In the genomic region with DNA sequence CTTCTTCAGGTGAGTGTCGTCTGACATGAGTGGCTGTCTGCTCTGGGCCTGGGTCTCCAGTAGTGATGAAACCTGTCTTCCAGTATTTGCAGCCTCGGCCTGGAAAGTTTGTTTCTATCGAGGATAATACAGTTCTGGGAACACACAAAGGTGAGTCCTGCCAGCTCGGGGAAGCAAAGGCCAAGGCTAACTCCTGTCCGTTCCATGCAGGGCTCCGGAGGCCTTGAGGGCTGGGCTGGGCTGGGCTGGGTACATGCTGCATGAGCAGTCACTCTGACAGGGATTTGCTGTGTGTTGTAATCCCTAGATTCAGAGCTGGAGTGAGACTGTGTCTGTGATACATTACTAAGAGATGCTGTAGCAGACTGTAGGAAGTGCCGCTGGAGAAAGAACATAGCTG, we compare ENCODE assay signal across 23 mouse cellular contexts. TPM values are rescaled to one million over a fixed set of nuclear protein-coding genes. Genes with fewer than 3 reads are reported as not detected.
DNase-seq lines count a peak whose midpoint lies in the region; ATAC-seq and TF ChIP-seq lines count a peak whose summit lies in the region.
"Had no signal": no experiment of that assay in that cellular context is flagged by ENCODE, and none has a peak within 500 bp of the region (broad histone marks: within the 10 kb centered on the region; RNA-seq: fewer than 3 reads in every experiment).

No protein-coding gene starts in this region.

- WGBS in hindbrain, embryonic 13.5 days = 90% methylated on average over 7 of the region's 7 CpGs
- WGBS in hindbrain, embryonic 12.5 days = 86% methylated on average over 7 of the region's 7 CpGs
- 61% methylated on average over 7 of the region's 7 CpGs for WGBS in liver, adult 2 months
- WGBS in neural tube, embryonic 13.5 days = 89% methylated on average over 7 of the region's 7 CpGs
- 91% methylated on average over 7 of the region's 7 CpGs for WGBS in neural tube, embryonic 15.5 days

- no peak overlapping the region for H3K4me3 ChIP-seq in hindbrain, embryonic 13.5 days
- H3K4me3 ChIP-seq in hindbrain, embryonic 12.5 days = no peak overlapping the region
- no peak overlapping the region for H3K4me3 ChIP-seq in liver, adult 2 months (ENCODE audit: insufficient read depth, low read depth, low read length)
- H3K4me3 ChIP-seq in neural tube, embryonic 13.5 days = no peak overlapping the region
- no peak overlapping the region for H3K4me3 ChIP-seq in neural tube, embryonic 15.5 days (replicated peaks)
- H3K4me3 ChIP-seq: forebrain, embryonic 10.5 days; forebrain, embryonic 13.5 days; gastrocnemius, adult 2 months had no signal

- no peak overlapping the region for H3K9ac ChIP-seq in hindbrain, embryonic 13.5 days
- no peak overlapping the region for H3K9ac ChIP-seq in hindbrain, embryonic 12.5 days
- no peak overlapping the region for H3K9ac ChIP-seq in liver, adult 2 months (ENCODE audit: low read depth, low read length)
- H3K9ac ChIP-seq in neural tube, embryonic 13.5 days = no peak overlapping the region
- no peak overlapping the region for H3K9ac ChIP-seq in neural tube, embryonic 15.5 days (replicated peaks)
- H3K9ac ChIP-seq: forebrain, embryonic 13.5 days had no signal

- peak overlapping the region; percentile 83; the same call in 1 of the 2 replicates for H3K27ac ChIP-seq in hindbrain, embryonic 13.5 days
- H3K27ac ChIP-seq in hindbrain, embryonic 12.5 days = no peak overlapping the region
- H3K27ac ChIP-seq in liver, adult 2 months (replicated peaks; ENCODE audit: insufficient read depth, low read depth, low read length) = no peak overlapping the region
- peak overlapping the region; percentile 88 for H3K27ac ChIP-seq in neural tube, embryonic 13.5 days (replicated peaks)
- no peak overlapping the region for H3K27ac ChIP-seq in neural tube, embryonic 15.5 days (replicated peaks)
- H3K27ac ChIP-seq: forebrain, embryonic 10.5 days; gastrocnemius, adult 2 months had no signal

- no peaks in the 10 kb centered on the region for H3K9me3 ChIP-seq in hindbrain, embryonic 13.5 days
- H3K9me3 ChIP-seq in hindbrain, embryonic 12.5 days (replicated peaks) = no peaks in the 10 kb centered on the region
- no peaks in the 10 kb centered on the region for H3K9me3 ChIP-seq in neural tube, embryonic 13.5 days
- H3K9me3 ChIP-seq in neural tube, embryonic 15.5 days (replicated peaks) = no peaks in the 10 kb centered on the region
- H3K9me3 ChIP-seq: forebrain, embryonic 10.5 days; forebrain, embryonic 13.5 days; G1E had no signal

- no peak for TF ChIP-seq POLR2A in liver, adult 2 months (IDR thresholded peaks at IDR 0.05; ENCODE audit: extremely low read depth, insufficient read depth, low read length)

- no peak overlapping the region for H3K4me2 ChIP-seq in hindbrain, embryonic 13.5 days
- no peak overlapping the region for H3K4me2 ChIP-seq in hindbrain, embryonic 12.5 days (replicated peaks)
- H3K4me2 ChIP-seq in neural tube, embryonic 13.5 days = no peak overlapping the region
- H3K4me2 ChIP-seq in neural tube, embryonic 15.5 days = no peak overlapping the region
- H3K4me2 ChIP-seq: forebrain, embryonic 13.5 days; heart, embryonic 11.5 days had no signal

- H3K4me1 ChIP-seq in hindbrain, embryonic 13.5 days (replicated peaks) = peaks cover 23% of the 10 kb centered on the region
- 0 out of 2 replicates have a peak, but pooled peaks cover 13% of the 10 kb centered on the region for H3K4me1 ChIP-seq in hindbrain, embryonic 12.5 days
- no peaks in the 10 kb centered on the region for H3K4me1 ChIP-seq in liver, adult 2 months (ENCODE audit: control insufficient read depth, insufficient read depth, low read length)
- H3K4me1 ChIP-seq in neural tube, embryonic 13.5 days (replicated peaks) = peaks cover 31% of the 10 kb centered on the region
- peaks cover 13% of the 10 kb centered on the region for H3K4me1 ChIP-seq in neural tube, embryonic 15.5 days
- H3K4me1 ChIP-seq: forebrain, embryonic 10.5 days had no signal

- TF ChIP-seq CTCF in liver, adult 2 months (IDR thresholded peaks at IDR 0.05; ENCODE audit: low read depth, low read length) = no peak

- ATAC-seq in hindbrain, embryonic 13.5 days (ENCODE audit: low FRiP score) = no peak
- ATAC-seq in hindbrain, embryonic 12.5 days (ENCODE audit: low FRiP score) = no peak
- no peak for ATAC-seq in neural tube, embryonic 13.5 days (ENCODE audit: low read depth)
- ATAC-seq in neural tube, embryonic 15.5 days (ENCODE audit: low FRiP score) = no peak
- ATAC-seq: forebrain, embryonic 13.5 days; forebrain, embryonic 16.5 days; intestine, postnatal 0 days had no signal

- no peaks in the 10 kb centered on the region for H3K27me3 ChIP-seq in hindbrain, embryonic 13.5 days
- H3K27me3 ChIP-seq in hindbrain, embryonic 12.5 days = no peaks in the 10 kb centered on the region
- no peaks in the 10 kb centered on the region for H3K27me3 ChIP-seq in liver, adult 2 months (ENCODE audit: control insufficient read depth, insufficient read depth, low read length)
- no peaks in the 10 kb centered on the region for H3K27me3 ChIP-seq in neural tube, embryonic 13.5 days
- H3K27me3 ChIP-seq in neural tube, embryonic 15.5 days (replicated peaks) = no peaks in the 10 kb centered on the region
- H3K27me3 ChIP-seq: CH12.LX; forebrain, embryonic 13.5 days had no signal

- no peaks in the 10 kb centered on the region for H3K79me2 ChIP-seq in liver, adult 2 months (ENCODE audit: control insufficient read depth, insufficient read depth, low read length)

- peaks cover 80% of the 10 kb centered on the region for H3K36me3 ChIP-seq in hindbrain, embryonic 13.5 days
- H3K36me3 ChIP-seq in hindbrain, embryonic 12.5 days = peaks cover 72% of the 10 kb centered on the region
- peaks cover 14% of the 10 kb centered on the region for H3K36me3 ChIP-seq in liver, adult 2 months (ENCODE audit: control insufficient read depth, insufficient read depth, low read length)
- peaks cover 87% of the 10 kb centered on the region for H3K36me3 ChIP-seq in neural tube, embryonic 13.5 days
- peaks cover 66% of the 10 kb centered on the region for H3K36me3 ChIP-seq in neural tube, embryonic 15.5 days

- DNase-seq in adrenal gland, adult 2 months = peak; percentile 61
- DNase-seq in adrenal gland, postnatal 4 days (ENCODE audit: low spot score in 2 of 2) = no peak
- DNase-seq in liver, adult 2 months (ENCODE audit: extremely low read depth, low read depth, low spot score) = peak; percentile 27
- no peak for DNase-seq in liver
- DNase-seq: B cell, adult 2 months; cerebellum, adult 18-20 months; cerebellum, adult 9-10 months; cerebellum, postnatal 14 days; gastrocnemius, adult 2 months; gastrocnemius, postnatal 14 days; heart, adult 11 months; kidney, adult 2 months had no signal

RNA-seq across cellular contexts. Expression of a gene that starts 14.8 kb away (rescaled TPM):
- total RNA-seq in adrenal gland, adult 2 months (2021) = 10 to 100 TPM; 19.8 to 27.6 TPM
- polyA plus RNA-seq in adrenal gland, adult 2 months (2012; rRNA removed) = 9.8 and 16.1 TPM in 2 replicates
- 10 to 100 TPM; 50.2 to 51.1 TPM for total RNA-seq in adrenal gland, postnatal 4 days (2021)
- polyA plus RNA-seq in hindbrain, embryonic 13.5 days (2015; fragmentation: Nextera tagmentation; extraction: Ambion mirVana) = 40.8 and 47.9 TPM in 2 replicates
- polyA plus RNA-seq in hindbrain, embryonic 12.5 days (2016; fragmentation: Nextera tagmentation; extraction: Ambion mirVana) = 42.6 and 47.0 TPM in 2 replicates
- 9.4 and 10.1 TPM in 2 replicates for total RNA-seq in liver, adult 2 months (2014; rRNA removed)
- 13.9 and 17.0 TPM in 2 replicates for polyA plus RNA-seq in liver, adult 2 months (2012; rRNA removed)
- polyA plus RNA-seq in neural tube, embryonic 13.5 days (2015; fragmentation: Nextera tagmentation; extraction: Ambion mirVana) = 43.3 and 45.8 TPM in 2 replicates
- 50.9 and 51.9 TPM in 2 replicates for polyA plus RNA-seq in neural tube, embryonic 15.5 days (2015; fragmentation: Nextera tagmentation; extraction: Ambion mirVana)

RNA-seq across cellular contexts. Expression of a gene that starts 34.3 kb away (rescaled TPM):
- 1 to 10 TPM in 1 of 2 experiments, under 1 TPM in 1; 0.66 to 1.1 TPM for total RNA-seq in adrenal gland, adult 2 months (2021)
- 2.0 and 2.9 TPM in 2 replicates for polyA plus RNA-seq in adrenal gland, adult 2 months (2012; rRNA removed)
- total RNA-seq in adrenal gland, postnatal 4 days (2021) = 10 to 100 TPM in 1 of 2 experiments, 1 to 10 TPM in 1; 8.9 to 10.1 TPM
- 8.9 and 9.1 TPM in 2 replicates for polyA plus RNA-seq in hindbrain, embryonic 13.5 days (2015; fragmentation: Nextera tagmentation; extraction: Ambion mirVana)
- polyA plus RNA-seq in hindbrain, embryonic 12.5 days (2016; fragmentation: Nextera tagmentation; extraction: Ambion mirVana) = 23.4 and 24.8 TPM in 2 replicates
- 0.28 and 0.67 TPM in 2 replicates for total RNA-seq in liver, adult 2 months (2014; rRNA removed)
- 0.33 and 0.55 TPM in 2 replicates for polyA plus RNA-seq in liver, adult 2 months (2012; rRNA removed)
- 5.0 and 5.6 TPM in 2 replicates for polyA plus RNA-seq in neural tube, embryonic 13.5 days (2015; fragmentation: Nextera tagmentation; extraction: Ambion mirVana)
- 3.5 and 8.4 TPM in 2 replicates for polyA plus RNA-seq in neural tube, embryonic 15.5 days (2015; fragmentation: Nextera tagmentation; extraction: Ambion mirVana)

Comparison
In these comparisons a context has a peak if more than half of its experiments do, and no peak if none do; other contexts are left out.
1. DNase-seq: peak in adrenal gland, adult 2 months (single experiment) and liver, adult 2 months (single experiment); none in adrenal gland, postnatal 4 days (0 of 2) and liver (single experiment).
2. H3K27ac ChIP-seq: peak in hindbrain, embryonic 13.5 days (single experiment) and neural tube, embryonic 13.5 days (single experiment); none in hindbrain, embryonic 12.5 days (single experiment), liver, adult 2 months (single experiment) and neural tube, embryonic 15.5 days (single experiment).